Mouse (Mus musculus) lung, postnatal 10 days (tissue): ENCODE measurements at regions not wholly inside any gene's neighbourhood (a gene's known extent, or its start where the extent isn't known, plus 50 kb on each side); places are given as distances from the start of the nearest gene placed in this dataset.

Source experiments
- DNase-seq: peaks from one replicate; pipeline ENCODE4 v3.0.0; 2021

GRCm38 (mm10) chr1:138343451-138343850 lies 69.9 kb downstream of the Atp6v1g3 start:
- DNase-seq = no peak

- DNase-seq = no peak
Measured at GRCm38 (mm10) chr1:138344920-138345319, 71.4 kb downstream of the Atp6v1g3 start.

GRCm38 (mm10) chr1:138345992-138346391 lies 72.5 kb downstream of the Atp6v1g3 start:
- no peak for DNase-seq

GRCm38 (mm10) chr1:138346904-138347303 lies 73.4 kb downstream of the Atp6v1g3 start:
- DNase-seq = no peak

- DNase-seq = peak; percentile 1
Measured at GRCm38 (mm10) chr1:138348447-138348846, 74.9 kb downstream of the Atp6v1g3 start.

- no peak for DNase-seq
Measured at GRCm38 (mm10) chr1:138349099-138349498, 75.6 kb downstream of the Atp6v1g3 start.

- no peak for DNase-seq
Measured at GRCm38 (mm10) chr1:138356407-138356806, 82.9 kb downstream of the Atp6v1g3 start.

- DNase-seq = no peak
Measured at GRCm38 (mm10) chr1:138362684-138363472, 89.3 kb downstream of the Atp6v1g3 start.

- DNase-seq = no peak
Measured at GRCm38 (mm10) chr1:138369953-138370482, 96.5 kb downstream of the Atp6v1g3 start.

- DNase-seq = no peak
Measured at GRCm38 (mm10) chr1:138371474-138371873, 97.9 kb downstream of the Atp6v1g3 start.

GRCm38 (mm10) chr1:138384146-138384545 lies 110.6 kb downstream of the Atp6v1g3 start:
- DNase-seq = no peak

- peak; percentile 1 for DNase-seq
Measured at GRCm38 (mm10) chr1:138385156-138385841, 111.8 kb downstream of the Atp6v1g3 start.

GRCm38 (mm10) chr1:138386001-138386400 lies 112.5 kb downstream of the Atp6v1g3 start:
- DNase-seq = no peak

- no peak for DNase-seq
Measured at GRCm38 (mm10) chr1:138388634-138389033, 115.1 kb downstream of the Atp6v1g3 start.

GRCm38 (mm10) chr1:138389676-138390075 lies 116.1 kb downstream of the Atp6v1g3 start:
- no peak for DNase-seq

GRCm38 (mm10) chr1:138418610-138419009 lies 145.1 kb downstream of the Atp6v1g3 start:
- no peak for DNase-seq

- DNase-seq = no peak
Measured at GRCm38 (mm10) chr1:138427416-138427815, 153.9 kb downstream of the Atp6v1g3 start.
